8 mouse cellular contexts compared by ENCODE assay signal in the genomic region with DNA sequence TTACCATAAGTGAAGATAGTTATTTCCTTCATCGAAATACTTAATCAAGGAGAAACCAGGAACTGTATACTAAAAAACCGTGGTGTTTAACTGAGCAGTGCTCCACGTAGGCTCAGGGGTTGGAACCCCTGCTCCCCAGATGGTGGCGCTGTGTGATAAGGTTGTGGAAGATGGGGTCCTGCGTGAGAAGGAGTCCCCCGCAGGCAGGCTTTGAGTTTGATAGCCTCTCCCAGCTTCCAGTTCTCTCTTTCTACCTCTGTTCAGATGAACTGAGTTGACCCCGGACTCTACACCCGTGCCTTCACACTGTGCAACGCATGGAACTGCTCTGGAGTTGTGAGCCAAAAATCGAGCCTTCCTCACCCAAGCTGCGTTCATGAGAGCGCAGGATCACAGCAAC.
DNase-seq lines count a peak whose midpoint lies in the region; ATAC-seq lines count a peak whose summit lies in the region.

No protein-coding gene starts in this region.

- WGBS in embryonic facial prominence, embryonic 12.5 days, result 55% methylated on average over 12 of the region's 12 CpGs
- 62% methylated on average over 12 of the region's 12 CpGs for WGBS in limb, embryonic 11.5 days
- 53% methylated on average over 12 of the region's 12 CpGs for WGBS in midbrain, embryonic 15.5 days

- H3K27ac ChIP-seq in embryonic facial prominence, embryonic 12.5 days, result peak overlapping the region; percentile 51; the same call in 1 of the 2 replicates
- no peak overlapping the region for H3K27ac ChIP-seq in limb, embryonic 11.5 days (replicated peaks; ENCODE audit: low read depth, low read length)
- no peak overlapping the region for H3K27ac ChIP-seq in midbrain, embryonic 15.5 days

- no peaks in the 10 kb centered on the region for H3K27me3 ChIP-seq in embryonic facial prominence, embryonic 12.5 days
- no peaks in the 10 kb centered on the region for H3K27me3 ChIP-seq in limb, embryonic 11.5 days (ENCODE audit: control insufficient read depth, insufficient read depth, low read length)
- no peaks in the 10 kb centered on the region for H3K27me3 ChIP-seq in midbrain, embryonic 15.5 days (replicated peaks)

- no peak overlapping the region for H3K4me2 ChIP-seq in embryonic facial prominence, embryonic 12.5 days (replicated peaks)
- no peak overlapping the region for H3K4me2 ChIP-seq in limb, embryonic 11.5 days (ENCODE audit: low read depth, severe bottlenecking)
- H3K4me2 ChIP-seq in midbrain, embryonic 15.5 days, result no peak overlapping the region

- peak; percentile 17 for DNase-seq in kidney, adult 18-20 months
- no peak for DNase-seq in kidney, adult 11 months
- DNase-seq in adrenal gland, adult 2 months, result peak; percentile 70
- DNase-seq in heart, postnatal 36 days, result peak; percentile 56 to 65
- peak; percentile 77 for DNase-seq in limb, embryonic 11.5 days (ENCODE audit: low spot score)
- DNase-seq in thymus, postnatal 10 days (ENCODE audit: low spot score in 2 of 2), result no peak

- no peak overlapping the region for H3K4me3 ChIP-seq in embryonic facial prominence, embryonic 12.5 days
- no peak overlapping the region for H3K4me3 ChIP-seq in limb, embryonic 11.5 days (ENCODE audit: low read depth, low read length)
- no peak overlapping the region for H3K4me3 ChIP-seq in midbrain, embryonic 15.5 days

- ATAC-seq in embryonic facial prominence, embryonic 12.5 days (ENCODE audit: insufficient number of reproducible peaks, insufficient read depth, low FRiP score, low TSS enrichment), result no peak; the same call in 1 of the 2 replicates
- peak; percentile 76; the same call in 1 of the 2 replicates for ATAC-seq in limb, embryonic 11.5 days (ENCODE audit: insufficient number of reproducible peaks, low FRiP score, low TSS enrichment, low read depth)
- ATAC-seq in midbrain, embryonic 15.5 days (replicated peaks), result peak; percentile 39; the same call in 1 of the 2 replicates

- intact Hi-C loops in heart, postnatal 36 days (cut with DNase I), result loop anchor here (1.0 to 5.0 kb wide), 2 partner anchors 45 to 254 kb away; no protein-coding TSS in a partner anchor

- H3K36me3 ChIP-seq in embryonic facial prominence, embryonic 12.5 days, result 0 out of 2 replicates have a peak, but pooled peaks cover 6% of the 10 kb centered on the region
- H3K36me3 ChIP-seq in limb, embryonic 11.5 days (ENCODE audit: control insufficient read depth, insufficient read depth, low read length), result no peaks in the 10 kb centered on the region
- no peaks in the 10 kb centered on the region for H3K36me3 ChIP-seq in midbrain, embryonic 15.5 days (replicated peaks)

- H3K9me3 ChIP-seq in embryonic facial prominence, embryonic 12.5 days, result no peaks in the 10 kb centered on the region
- no peaks in the 10 kb centered on the region for H3K9me3 ChIP-seq in limb, embryonic 11.5 days (ENCODE audit: control insufficient read depth, low read length)
- no peaks in the 10 kb centered on the region for H3K9me3 ChIP-seq in midbrain, embryonic 15.5 days

- H3K9ac ChIP-seq in embryonic facial prominence, embryonic 12.5 days, result no peak overlapping the region
- H3K9ac ChIP-seq in limb, embryonic 11.5 days (ENCODE audit: low read length), result no peak overlapping the region
- no peak overlapping the region for H3K9ac ChIP-seq in midbrain, embryonic 15.5 days

- H3K4me1 ChIP-seq in embryonic facial prominence, embryonic 12.5 days, result peaks cover 29% of the 10 kb centered on the region
- H3K4me1 ChIP-seq in limb, embryonic 11.5 days (ENCODE audit: control insufficient read depth, insufficient read depth, low read length), result 0 out of 2 replicates have a peak, but pooled peaks cover 5% of the 10 kb centered on the region
- no peaks in the 10 kb centered on the region for H3K4me1 ChIP-seq in midbrain, embryonic 15.5 days

Comparison
In these comparisons a context has a peak if more than half of its experiments do, and no peak if none do; other contexts are left out.
1. DNase-seq: peak in kidney, adult 18-20 months (single experiment), adrenal gland, adult 2 months (single experiment), heart, postnatal 36 days (2 of 2) and limb, embryonic 11.5 days (single experiment); none in kidney, adult 11 months (single experiment) and thymus, postnatal 10 days (0 of 2).